Mouse (Mus musculus) small intestine, adult 2 months (tissue): ENCODE measurements around the gene Utp20.
"Not testable (repeated sequence)": the region's sequence is repeated elsewhere in the genome, so short reads cannot be mapped to it uniquely, and the experiment has no call there.

Experiments used
- CTCF ChIP-seq: fragments of 200-500 bp; IDR thresholded peaks from 2 replicates; pipeline ENCODE4 v1.5.1; 2012; ENCODE audit warnings: low read depth, mild to moderate bottlenecking, control low read depth, inconsistent platforms, low read length, moderate library complexity, mixed read lengths; ENCODE audit not compliant: insufficient replicate concordance, insufficient read length; ENCODE audit errors: extremely low read depth
- POLR2A ChIP-seq: fragments of 200-500 bp; IDR thresholded peaks from 2 replicates; pipeline ENCODE4 v1.6.1; 2012; ENCODE audit warnings: low read depth, mild to moderate bottlenecking, control low read depth, inconsistent platforms, low read length, moderate library complexity

- TF ChIP-seq POLR2A, CTCF: not testable (repeated sequence)
These were observed 87.5 kb downstream of the Utp20 start for GRCm38 (mm10) chr10:88739074-88739473.
